Mouse (Mus musculus) right cerebral cortex, postnatal 25 days (tissue): ENCODE measurements at regions not wholly inside any gene's neighbourhood (a gene's known extent, or its start where the extent isn't known, plus 50 kb on each side); places are given as distances from the start of the nearest gene placed in this dataset.
"Not testable (repeated sequence)": the region's sequence is repeated elsewhere in the genome, so short reads cannot be mapped to it uniquely, and the experiment has no call there.

ENCODE experiments used
- DNase-seq: peaks from one replicate; pipeline ENCODE4 v3.0.0; 2022

- DNase-seq: no peak
Measured at GRCm38 (mm10) chr10:31143856-31144488, 169.2 kb upstream of the Hddc2 start.

- no peak for DNase-seq
Measured at GRCm38 (mm10) chr10:31144489-31144872, 168.7 kb upstream of the Hddc2 start.

- peak; percentile 23 for DNase-seq
Measured at GRCm38 (mm10) chr10:31173169-31173686, 140.0 kb upstream of the Hddc2 start.

GRCm38 (mm10) chr10:31189577-31189976 is 123.6 kb upstream of the Hddc2 start:
- no peak for DNase-seq

GRCm38 (mm10) chr10:31212164-31212563 is 101.0 kb upstream of the Hddc2 start:
- DNase-seq: not testable (repeated sequence)

- DNase-seq: no peak
Measured at GRCm38 (mm10) chr10:31212778-31213454, 100.3 kb upstream of the Hddc2 start.

GRCm38 (mm10) chr10:31221902-31222301 is 91.3 kb upstream of the Hddc2 start:
- no peak for DNase-seq

- DNase-seq: no peak
Measured at GRCm38 (mm10) chr10:31229078-31229477, 84.1 kb upstream of the Hddc2 start.

GRCm38 (mm10) chr10:31242442-31242966 is 70.7 kb upstream of the Hddc2 start:
- no peak for DNase-seq

GRCm38 (mm10) chr10:31252584-31253381 is 60.4 kb upstream of the Hddc2 start:
- no peak for DNase-seq

GRCm38 (mm10) chr10:31256934-31257333 is 56.2 kb upstream of the Hddc2 start:
- DNase-seq: no peak

GRCm38 (mm10) chr10:31257611-31258010 is 55.6 kb upstream of the Hddc2 start:
- no peak for DNase-seq

GRCm38 (mm10) chr10:31260914-31261313 is 52.3 kb upstream of the Hddc2 start:
- DNase-seq: no peak
